Comparison of ENCODE assay signal across 8 mouse cellular contexts in genomic region chr14:121259789-121260188, GRCm38 (mm10).
A peak's percentile ranks its signal among the peaks of the same experiment; 100 is the strongest.
DNase-seq lines count a peak whose midpoint lies in the region; ATAC-seq and TF ChIP-seq lines count a peak whose summit lies in the region.

No protein-coding gene starts in this region.

- no peaks in the 10 kb centered on the region for H3K27me3 ChIP-seq in forebrain, embryonic 15.5 days

- no peak overlapping the region for H3K4me3 ChIP-seq in forebrain, embryonic 15.5 days
- no peak overlapping the region for H3K4me3 ChIP-seq in lung, adult 2 months (replicated peaks; ENCODE audit: extremely low read depth, low read depth, low read length)

- H3K9me3 ChIP-seq in forebrain, embryonic 15.5 days, result no peaks in the 10 kb centered on the region

- 50% methylated on average over 7 of the region's 7 CpGs for WGBS in forebrain, embryonic 15.5 days
- WGBS in lung, adult 2 months, result 55% methylated on average over 7 of the region's 7 CpGs

- TF ChIP-seq POLR2A in lung, adult 2 months (IDR thresholded peaks at IDR 0.05; ENCODE audit: borderline replicate concordance, extremely low read depth, low read depth, low read length), result no peak

- H3K36me3 ChIP-seq in forebrain, embryonic 15.5 days, result peaks cover 3% of the 10 kb centered on the region; the same call in 1 of the 2 replicates

- no peak overlapping the region for H3K9ac ChIP-seq in forebrain, embryonic 15.5 days (replicated peaks)

- TF ChIP-seq CTCF in lung, adult 2 months (IDR thresholded peaks at IDR 0.05; ENCODE audit: insufficient read depth, low read length), result peak; percentile 75

- 0 out of 2 replicates have a peak overlapping the region, but pooled peaks have one; percentile 35 for H3K27ac ChIP-seq in forebrain, embryonic 15.5 days (replicated peaks)

- peak; percentile 53 to 83 for DNase-seq in adrenal gland, adult (ENCODE audit: inconsistent age in 2 of 2, low spot score in 1 of 2)
- DNase-seq in adrenal gland, postnatal 4 days (ENCODE audit: low spot score in 2 of 2), result no peak
- peak; percentile 49 for DNase-seq in A20 (ENCODE audit: low read depth, low spot score)
- DNase-seq in brain, embryonic 18.5 days (ENCODE audit: low read depth, low spot score), result peak; percentile 28
- peak; percentile 42 for DNase-seq in lung, adult 2 months
- peak; percentile 73 for DNase-seq in retina, postnatal 1 day

- peak; percentile 57 for ATAC-seq in forebrain, embryonic 15.5 days (replicated peaks)
- ATAC-seq in inflammation-experienced regulatory T-cells, adult 6 months, result peak; percentile 51

- H3K4me2 ChIP-seq in forebrain, embryonic 15.5 days (replicated peaks), result no peak overlapping the region

- 0 out of 2 replicates have a peak, but pooled peaks cover 5% of the 10 kb centered on the region for H3K4me1 ChIP-seq in forebrain, embryonic 15.5 days
- peaks cover 10% of the 10 kb centered on the region for H3K4me1 ChIP-seq in lung, adult 2 months (ENCODE audit: control insufficient read depth, insufficient read depth, low read length)

Comparison
In these comparisons a context has a peak if more than half of its experiments do, and no peak if none do; other contexts are left out.
1. DNase-seq: peak in adrenal gland, adult (2 of 2), A20 (single experiment), brain, embryonic 18.5 days (single experiment), lung, adult 2 months (single experiment) and retina, postnatal 1 day (single experiment); none in adrenal gland, postnatal 4 days (0 of 2).